Mouse (Mus musculus) skeletal muscle tissue, postnatal 0 days (tissue): ENCODE data around the gene Psma3. TPM values are rescaled to one million over a fixed set of nuclear protein-coding genes. Genes with fewer than 3 reads are reported as not detected.

ENCODE experiments used
- polyA plus RNA-seq: library from polyadenylated mRNA; unstranded; fragments of >200 nt; fragmentation: Nextera tagmentation; extraction: Ambion mirVana; gene quantifications from 2 replicates; pipeline ENCODE4 v1.2.1, GENCODE M21; 2015

The Psma3 gene
- 583 and 656 TPM in 2 replicates for polyA plus RNA-seq

DNA sequence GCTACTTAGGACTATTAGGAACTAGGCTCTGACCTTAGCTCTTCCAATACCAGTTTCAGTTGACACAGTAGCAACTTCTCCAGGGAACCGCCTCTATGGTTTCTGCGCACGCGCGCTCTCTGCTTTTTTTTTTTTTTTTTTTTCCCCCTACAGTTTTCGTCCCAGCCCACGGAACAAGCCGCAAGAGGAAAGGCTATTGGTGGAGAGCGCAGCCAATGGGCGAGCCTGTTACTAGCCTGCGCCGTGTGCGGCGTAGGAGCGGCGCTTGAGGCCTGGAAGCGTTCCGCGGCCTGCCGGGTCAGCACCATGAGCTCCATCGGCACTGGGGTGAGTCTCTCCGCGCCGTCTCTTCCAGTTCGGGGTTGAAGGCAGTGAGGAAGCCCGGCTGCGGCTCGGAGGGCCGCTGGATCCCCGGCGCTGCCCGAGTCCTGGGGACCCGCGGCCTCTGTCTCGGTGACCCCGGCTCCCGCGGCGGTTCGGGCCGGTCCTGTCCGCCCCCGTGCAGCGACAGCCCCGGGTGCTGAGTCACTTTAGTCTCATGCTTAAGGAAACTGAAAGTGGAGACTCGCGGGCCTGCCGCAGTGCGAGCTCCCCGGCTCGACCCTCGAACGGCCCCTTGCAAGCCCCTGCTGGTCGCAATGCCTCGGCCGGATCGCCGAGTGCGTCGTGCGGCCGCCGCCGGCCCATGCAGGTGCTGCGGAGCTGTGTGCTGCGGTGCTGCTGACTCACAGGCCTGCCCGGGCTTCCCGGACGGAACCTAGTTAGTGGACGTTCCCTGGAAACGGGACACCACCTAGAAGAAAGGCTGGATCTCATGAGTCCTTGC, at the start of gene Psma3:
TSS of gene Psma3 (plus strand) at position 181 of the 826 bp plus-strand sequence.

DNA sequence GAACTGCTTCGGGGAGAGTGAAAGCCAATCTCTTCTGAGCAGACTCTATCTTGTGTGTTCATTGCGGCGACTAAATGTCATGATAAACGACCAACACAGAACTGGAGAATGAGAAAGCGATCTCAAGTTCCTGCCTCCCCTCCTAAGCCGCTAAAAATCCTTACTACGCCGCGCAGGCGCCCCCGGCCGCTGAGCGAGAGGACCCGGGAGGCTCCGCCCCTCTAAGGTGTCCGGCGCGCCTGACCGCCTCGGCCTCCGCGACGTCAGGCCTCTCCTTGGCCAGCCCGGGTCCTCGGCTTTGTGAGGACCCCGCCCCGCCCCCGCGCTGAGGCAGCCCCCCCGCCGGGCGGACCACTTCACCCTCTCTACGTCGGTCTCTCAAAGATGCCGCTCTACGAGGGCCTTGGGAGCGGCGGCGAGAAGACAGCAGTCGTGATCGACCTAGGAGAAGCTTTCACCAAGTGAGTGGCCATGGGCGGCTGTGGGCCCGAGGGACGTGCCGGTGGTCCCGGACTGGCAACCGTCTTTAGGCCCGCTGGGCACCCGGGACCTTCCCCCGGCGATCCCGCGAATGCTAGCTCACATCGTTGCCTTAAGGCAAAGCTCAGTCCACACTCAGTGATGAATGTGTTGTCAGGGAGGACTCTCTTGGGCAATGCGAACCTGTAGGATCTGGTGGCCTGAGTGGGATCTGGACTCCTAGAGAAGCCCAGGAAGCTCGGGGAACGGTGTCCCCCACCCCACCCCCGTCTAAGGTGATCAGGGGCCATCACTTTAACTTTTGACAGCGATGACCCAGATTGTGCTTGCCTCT, 36.6 kb upstream of the Psma3 start, which contains the start of gene Actr10:
TSS of gene Actr10 (plus strand) at position 287 of the 814 bp plus-strand sequence.

DNA sequence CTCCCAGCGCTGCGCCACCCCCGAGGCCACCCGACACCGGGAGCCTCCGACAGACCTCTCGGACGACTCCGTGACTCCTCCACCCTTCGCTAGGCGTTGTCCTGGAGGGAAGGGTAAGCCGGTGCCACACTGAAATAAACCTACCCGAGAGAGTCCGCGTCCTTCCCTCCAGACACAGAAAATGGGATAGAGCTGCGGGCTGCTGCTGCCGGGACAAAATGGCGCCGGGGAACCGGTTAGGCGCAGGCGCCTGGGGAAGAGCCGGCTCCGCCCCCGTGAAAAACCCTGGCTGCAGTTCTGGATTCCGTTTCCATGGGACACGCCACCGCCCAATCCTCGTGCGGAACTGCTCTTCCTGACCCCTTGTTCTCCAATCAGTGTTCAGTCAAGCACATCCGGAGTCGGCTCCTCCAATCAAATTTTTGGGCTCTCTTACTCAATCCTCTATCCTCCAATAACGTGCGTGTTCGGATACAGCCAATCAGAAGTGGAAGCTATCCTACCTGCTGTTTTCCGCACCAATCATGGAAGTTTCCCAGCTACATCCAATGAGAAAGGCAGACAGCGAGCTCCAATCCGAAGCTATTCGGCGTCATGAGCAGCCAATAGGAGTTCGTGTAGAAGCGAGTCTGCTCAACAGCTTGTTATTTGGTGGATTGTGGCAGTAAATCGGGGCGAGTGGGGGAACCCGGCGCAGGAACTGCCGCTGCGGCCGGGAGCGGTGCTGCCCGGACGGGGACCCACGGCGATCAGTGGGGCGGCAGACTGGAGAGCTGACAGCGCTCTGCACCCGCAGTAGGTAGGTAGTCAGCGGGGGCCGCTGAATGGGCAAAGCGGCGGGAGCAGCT, 41.2 kb downstream of the Psma3 start, which contains the start of gene Arid4a:
TSS of gene Arid4a (plus strand) at position 628 of the 848 bp plus-strand sequence.

Other genes starting within 250 kb of the Psma3 start
- gene Frmd6, start 149.1 kb upstream of the Psma3 start, polyA plus RNA-seq: 18.4 and 18.8 TPM in 2 replicates
- 178 and 190 TPM in 2 replicates for gene Actr10, start 36.8 kb upstream of the Psma3 start, polyA plus RNA-seq
- gene Arid4a, start 41.4 kb downstream of the Psma3 start, polyA plus RNA-seq: 18.0 and 20.2 TPM in 2 replicates
- gene Tomm20l, start 136.8 kb downstream of the Psma3 start, polyA plus RNA-seq: not detected in 2 replicates
- 63.3 and 65.5 TPM in 2 replicates for gene Timm9, start 162.1 kb downstream of the Psma3 start, polyA plus RNA-seq
- gene 2700049A03Rik, start 162.2 kb downstream of the Psma3 start, polyA plus RNA-seq: 4.0 and 5.1 TPM in 2 replicates